Mouse (Mus musculus) yolk sac, embryonic 10.5 days (tissue): Measurements from ENCODE around the gene Tmem8b.

Experiments
- DNase-seq: peaks from one replicate; pipeline ENCODE4 v3.0.0-alpha.2; 2017; ENCODE audit warnings: low spot score

The Tmem8b gene

DNA sequence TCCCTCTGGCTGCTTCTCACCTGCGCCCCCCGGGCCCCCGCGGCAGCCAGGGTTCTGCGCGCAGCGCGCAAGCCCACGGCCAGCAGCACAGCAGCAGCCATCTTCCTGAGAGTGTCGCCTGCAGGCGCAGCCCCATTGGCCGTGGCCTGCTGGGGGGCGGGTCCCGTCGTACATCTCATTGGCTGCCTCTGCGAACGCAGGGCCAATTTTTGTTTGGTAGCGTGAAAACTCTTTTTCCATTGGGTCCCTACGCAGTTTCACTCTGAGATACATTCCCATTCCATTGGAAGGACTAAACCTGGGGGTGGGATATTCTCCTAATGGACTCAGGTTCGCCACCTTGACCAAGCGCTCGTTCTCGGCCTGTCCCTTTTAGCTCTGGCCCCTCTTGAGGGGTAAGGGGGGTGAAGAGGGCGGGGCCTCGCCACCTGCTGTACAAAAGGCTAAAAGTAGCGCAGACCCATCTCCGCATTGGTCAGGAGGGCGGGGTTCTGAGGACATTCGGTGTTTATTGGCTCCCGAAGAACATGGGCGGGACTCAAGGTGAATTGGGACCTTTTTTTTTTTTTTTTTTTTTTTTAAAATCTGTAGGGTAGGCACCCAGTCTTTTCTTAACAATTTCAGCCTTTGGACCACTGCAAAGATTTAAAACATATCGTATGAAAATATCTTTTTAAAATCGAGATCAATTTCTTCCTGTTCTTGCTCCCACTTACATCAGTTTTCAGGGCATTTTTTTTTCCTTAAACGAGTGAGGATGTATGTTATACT is 12.2 kb upstream of the Tmem8b start, which contains the start of gene Hint2:
Gene Hint2 (minus strand): TSS at position 128 of the 771 bp plus-strand sequence.
- DNase-seq, result peak; percentile 94

DNA sequence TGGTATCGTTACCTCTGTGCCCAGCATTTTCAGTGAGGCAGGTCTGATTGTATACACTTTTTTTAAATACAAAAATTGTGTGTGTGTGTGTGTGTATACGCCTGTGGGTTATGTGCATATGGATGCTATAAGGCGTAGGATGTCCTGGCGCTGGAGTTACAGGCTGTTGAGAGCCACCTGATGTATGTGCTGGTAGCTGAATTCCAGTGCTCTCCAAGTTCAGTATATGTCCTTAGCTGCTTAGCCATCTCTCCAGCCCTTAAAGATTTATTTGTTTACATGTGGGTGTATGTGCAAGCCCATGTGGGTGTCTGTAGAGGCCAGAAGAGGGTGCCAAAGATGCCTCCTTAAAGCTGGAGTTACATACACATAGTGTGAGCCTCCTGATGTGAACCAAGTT is 11.6 kb upstream of the Tmem8b start:
- no peak for DNase-seq

DNA sequence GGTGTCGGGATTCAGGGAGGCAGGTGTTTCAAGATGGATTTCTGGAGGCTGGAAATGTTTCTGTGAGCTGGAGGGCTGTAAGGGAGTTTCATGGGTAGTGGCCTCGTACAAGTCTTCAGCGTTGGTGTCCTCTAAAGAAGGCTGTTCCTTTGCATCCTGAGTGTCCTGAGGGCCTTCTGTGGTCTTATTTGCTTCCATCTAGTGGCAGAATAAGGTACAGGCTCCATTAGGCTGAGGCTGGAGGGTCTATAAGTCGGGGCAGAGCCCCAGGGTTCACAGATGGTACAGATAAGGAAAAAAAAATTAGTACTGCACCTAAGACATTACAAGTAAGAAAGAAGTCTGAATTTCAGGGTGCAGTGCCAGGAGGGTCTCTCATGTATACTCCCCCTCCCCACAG is 2.4 kb upstream of the Tmem8b start:
- no peak for DNase-seq

DNA sequence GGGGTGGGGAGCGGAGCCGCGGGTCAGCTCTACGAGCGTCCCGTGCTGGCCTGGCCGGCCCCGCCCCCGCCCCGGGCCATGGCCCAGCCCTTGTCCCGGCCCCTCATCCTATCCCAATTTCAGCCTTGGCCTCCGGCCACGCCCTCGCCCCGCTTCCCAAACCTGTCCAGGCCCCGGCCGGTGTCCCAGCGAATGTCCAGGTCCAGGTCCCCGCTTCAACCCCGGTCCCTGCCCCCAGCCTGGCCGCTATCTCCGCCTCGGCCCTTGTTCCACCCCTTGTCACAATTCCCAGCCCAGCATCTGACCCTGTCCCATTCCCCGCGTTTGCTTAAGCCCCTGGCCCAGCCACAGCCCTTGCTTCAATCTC is 640 bp downstream of the Tmem8b start:
- no peak for DNase-seq

DNA sequence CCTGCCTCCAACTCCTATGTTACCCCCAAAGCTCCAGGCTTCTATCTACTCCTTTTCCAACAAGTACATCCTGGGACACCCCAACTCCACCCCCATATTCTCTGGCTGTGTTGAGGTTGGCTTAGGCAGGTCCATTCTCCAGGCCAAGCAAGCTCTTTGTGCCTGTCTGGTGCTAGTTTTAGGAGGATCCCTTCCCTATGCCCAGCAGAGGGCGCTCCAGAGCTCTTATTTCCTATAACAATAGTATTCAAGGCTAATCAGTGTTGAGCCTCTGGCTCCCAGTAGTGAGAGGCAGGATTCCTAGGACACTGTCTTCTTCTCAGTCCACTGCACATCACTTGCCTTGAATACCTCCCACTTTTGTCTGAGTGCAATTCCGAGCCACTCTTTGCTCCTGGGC is 3.3 kb downstream of the Tmem8b start:
- peak; percentile 70 for DNase-seq

DNA sequence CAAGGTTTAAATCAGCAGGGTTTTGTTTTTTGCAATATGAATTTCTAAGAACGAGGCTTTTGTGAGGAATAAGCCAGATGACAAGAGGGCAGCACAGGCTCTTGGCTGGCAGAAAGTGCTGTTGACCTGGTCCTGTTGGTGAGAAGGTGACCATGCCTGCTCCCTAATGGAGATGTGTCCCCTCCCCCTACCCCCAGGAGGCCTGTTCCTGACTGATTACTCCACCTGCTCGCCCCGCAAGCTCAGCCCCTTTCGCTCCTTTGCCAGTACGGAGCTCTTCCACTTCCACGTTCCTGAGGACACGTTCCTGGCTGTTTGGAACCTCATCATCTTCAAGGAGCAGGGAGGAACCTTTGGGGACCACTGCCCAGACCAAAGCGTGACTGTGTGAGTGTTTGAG is 4.9 kb downstream of the Tmem8b start:
- no peak for DNase-seq

DNA sequence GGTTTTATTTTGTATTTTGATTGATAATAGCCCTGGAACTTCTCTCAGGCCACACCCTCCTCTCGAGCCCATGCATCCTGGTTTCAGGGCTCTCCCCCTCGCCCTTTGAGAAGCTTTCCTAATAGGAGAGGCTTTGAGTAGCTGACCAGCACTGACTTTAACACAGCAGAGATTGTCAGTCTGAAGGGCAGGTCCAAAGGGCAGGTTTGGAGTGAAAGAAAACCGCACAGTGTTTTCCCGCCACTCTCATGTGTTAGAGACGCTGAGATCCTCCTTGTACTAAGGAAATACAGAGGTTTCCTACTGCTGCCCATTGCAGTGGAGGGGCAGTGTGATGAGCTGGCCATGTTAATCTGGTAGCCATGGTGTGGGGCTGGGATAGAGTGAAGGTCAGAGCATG is 6.2 kb downstream of the Tmem8b start:
- DNase-seq, result peak; percentile 61

DNA sequence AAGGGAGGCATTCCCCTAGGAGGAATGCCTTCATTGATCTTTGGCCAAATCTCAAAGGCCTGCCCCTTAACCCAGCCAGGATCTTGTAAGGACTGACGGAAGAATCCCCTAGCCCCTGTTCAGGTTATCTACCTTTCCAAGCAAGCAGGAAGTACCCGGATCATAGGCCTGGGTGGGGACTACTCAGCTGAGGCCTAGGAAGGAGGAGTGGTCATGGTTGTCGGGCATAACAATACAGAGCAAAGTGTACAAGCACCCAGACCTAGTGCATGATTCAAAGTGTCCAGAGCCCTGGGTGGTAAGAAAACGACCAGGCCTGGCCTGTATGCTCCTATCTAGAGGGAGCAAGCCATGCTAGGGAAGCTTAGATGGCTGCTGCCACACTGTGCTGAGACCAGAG is 6.8 kb downstream of the Tmem8b start:
- peak; percentile 28 for DNase-seq

DNA sequence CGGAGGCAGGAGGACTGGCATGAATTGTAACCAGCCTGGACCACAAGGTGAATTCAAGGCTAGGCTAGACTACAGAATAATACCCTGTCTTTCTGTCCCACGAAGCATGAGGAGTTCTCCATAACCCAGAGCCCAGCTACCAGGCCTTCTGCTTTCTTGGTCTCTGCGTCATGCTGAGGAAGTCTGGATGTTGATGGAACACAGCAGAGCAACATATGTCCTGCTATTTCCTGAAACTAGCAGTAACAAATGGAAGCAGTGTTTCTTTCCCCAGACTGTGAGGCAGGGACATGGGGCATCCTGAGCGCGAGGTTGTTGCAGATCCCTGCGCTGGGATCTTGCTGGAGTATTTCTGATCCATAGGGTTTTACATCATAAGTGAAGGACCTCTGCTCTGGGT is 9.8 kb downstream of the Tmem8b start:
- no peak for DNase-seq

DNA sequence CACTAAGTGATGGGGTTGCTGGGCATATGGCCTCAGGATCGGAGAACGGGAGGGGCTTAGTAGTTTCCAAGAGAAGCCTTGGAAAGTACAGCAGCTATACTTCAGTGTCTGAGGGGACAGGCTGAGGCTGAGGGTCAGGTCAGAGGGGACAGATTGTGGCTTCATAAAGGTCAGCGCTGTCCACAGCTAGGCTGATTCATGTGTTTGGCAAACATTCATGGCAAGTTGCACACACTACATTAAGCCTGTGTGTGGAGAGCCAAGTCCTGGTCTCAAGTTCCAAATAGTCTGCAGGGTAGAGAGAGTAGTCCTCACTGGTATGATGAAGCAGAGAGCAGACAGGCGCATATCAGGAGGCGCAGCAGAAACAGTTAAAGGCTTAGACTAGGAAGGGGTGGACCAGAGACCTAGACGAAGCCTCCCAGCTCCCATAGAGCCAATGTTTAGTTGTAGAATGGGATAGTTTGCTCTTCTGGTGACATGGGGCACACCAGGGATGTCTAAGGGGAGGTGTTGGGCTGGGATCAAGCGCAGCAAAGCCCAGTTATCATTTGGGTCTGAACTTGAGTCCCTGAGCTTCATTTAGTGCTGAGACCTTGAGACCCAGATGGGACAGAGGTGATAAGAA is 10.8 kb downstream of the Tmem8b start:
- no peak for DNase-seq

DNA sequence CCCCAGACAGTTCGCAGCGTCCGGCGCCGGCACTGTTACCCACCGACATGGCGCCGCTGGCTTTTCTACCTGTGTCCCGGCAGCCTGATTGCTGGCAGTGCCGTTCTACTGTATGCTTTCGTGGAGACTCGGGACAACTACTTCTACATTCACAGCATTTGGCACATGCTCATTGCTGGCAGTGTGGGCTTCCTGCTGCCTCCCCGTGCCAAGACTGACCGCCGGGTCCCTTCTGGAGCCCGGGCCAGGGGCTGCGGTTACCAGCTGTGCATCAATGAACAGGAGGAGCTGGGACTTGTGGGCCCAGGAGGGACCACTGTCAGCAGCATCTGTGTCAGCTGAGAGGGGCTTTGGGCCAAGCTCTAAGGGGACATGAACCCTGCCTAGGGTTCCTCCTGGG is 21.2 kb downstream of the Tmem8b start:
- no peak for DNase-seq

DNA sequence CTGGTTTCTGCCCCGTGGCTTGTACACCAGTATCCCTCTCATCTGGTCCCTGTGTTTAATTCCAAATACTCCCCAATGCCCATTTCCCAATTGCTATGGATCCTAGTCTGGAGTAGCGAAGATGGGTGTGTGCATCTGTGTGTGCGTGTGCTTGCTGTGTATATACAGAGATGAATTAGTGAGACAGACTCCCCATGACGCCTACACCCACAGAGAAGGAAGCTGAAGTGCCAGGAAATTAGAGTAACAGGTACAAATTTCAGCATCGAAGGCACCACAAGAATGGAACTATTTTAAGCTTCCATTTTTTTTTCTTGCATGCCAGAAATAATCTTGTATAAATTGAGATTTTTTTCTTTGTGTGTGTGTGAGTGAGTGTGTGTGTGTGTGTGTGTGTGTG is 22.3 kb downstream of the Tmem8b start:
- no peak for DNase-seq

DNA sequence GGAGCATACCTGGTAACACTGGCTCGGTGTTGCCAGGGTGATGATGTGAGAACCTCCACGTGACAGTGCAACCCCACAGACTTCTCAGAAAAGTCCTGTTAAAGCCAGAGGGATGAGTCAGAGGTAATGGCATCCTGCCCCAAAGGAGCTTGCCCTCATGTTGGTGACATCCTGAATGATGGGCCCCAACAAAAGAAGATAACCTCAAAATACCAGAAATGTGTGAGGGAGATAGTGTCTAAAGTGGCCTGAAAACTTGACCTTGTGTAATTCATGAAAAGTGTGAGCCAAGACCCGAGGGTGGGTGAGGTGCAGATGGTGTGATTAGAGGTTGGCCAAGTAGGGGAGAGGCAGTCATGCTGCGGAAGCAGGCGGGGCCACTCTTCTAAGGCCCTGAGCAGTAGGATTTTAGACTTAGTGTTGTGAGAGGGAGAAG is 25.1 kb downstream of the Tmem8b start:
- DNase-seq, result no peak

DNA sequence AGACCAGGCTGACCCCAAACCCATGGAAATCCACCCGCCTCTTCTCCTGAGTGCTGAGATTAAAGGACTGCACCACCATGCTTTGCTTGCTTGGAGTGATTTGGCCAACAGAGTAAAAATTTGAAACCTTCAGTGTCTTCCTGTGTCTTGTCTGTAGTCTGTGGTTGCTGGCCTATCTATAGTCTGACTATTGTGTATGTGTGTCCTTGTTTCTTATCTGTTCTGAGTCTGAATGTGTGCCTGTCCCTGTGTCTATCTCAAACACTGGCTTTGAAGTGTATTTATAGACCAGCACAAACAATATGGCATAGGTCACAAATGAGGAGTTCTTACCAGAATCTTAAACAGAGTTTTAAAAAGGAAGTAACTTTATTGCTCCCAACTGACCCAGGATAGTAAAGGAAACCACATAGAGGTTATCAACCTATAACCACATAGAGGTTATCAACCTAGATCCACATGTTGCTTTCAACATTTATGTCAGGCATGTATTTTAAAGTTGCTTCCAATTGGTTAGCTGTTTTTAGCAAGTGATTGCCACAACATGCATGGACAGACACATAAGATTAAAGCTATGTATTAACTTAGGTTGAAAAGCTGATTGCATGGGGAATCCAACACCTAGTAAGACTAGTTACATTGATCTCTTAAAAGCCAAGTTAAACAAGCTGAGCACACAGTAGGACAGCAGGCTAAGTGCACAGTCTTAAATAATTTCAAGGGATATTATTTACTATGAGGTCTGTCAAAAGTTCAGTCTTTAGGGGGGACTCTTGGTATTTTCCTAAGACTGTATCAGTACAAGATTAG is 25.9 kb downstream of the Tmem8b start:
- no peak for DNase-seq

DNA sequence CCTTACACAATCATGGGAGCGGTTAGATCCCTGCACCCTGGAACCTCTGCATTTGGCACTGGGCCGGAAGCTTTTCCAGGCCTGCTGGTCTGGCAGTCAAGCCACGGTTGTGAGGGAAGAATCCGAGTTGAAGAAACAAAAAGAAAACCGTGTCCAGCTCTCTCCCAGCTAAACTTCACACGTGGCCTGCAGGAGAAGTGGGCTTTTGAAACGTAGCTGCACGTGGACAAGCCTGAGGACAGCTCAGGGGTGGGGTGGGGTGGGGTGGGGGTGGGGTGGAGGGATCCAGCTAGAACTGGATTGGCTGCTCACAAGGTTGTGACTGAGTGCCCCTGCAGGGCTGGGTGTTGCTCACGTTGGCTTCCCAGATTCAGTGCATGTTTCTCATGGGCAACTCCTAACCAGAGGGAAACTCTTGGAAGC is 26.5 kb downstream of the Tmem8b start:
- DNase-seq, result no peak

DNA sequence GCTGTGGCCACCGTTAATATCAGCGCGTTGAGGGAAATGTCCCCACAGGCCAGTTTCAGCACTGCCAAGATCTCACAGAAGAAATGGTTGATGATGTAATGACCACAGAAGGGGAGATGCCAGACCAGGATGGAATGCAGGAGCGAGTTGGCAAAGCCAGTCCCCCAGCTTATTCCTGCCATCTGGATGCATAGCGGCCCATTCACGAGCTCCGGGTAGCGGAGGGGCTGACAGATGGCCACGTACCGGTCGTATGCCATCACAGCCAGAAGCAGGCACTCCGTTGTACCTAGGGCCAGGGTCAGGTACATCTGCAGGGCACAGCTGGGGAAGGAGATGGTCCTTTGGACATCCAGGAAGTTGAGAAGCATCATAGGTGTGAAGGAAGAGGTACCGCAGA is 27.8 kb downstream of the Tmem8b start:
- DNase-seq, result no peak

DNA sequence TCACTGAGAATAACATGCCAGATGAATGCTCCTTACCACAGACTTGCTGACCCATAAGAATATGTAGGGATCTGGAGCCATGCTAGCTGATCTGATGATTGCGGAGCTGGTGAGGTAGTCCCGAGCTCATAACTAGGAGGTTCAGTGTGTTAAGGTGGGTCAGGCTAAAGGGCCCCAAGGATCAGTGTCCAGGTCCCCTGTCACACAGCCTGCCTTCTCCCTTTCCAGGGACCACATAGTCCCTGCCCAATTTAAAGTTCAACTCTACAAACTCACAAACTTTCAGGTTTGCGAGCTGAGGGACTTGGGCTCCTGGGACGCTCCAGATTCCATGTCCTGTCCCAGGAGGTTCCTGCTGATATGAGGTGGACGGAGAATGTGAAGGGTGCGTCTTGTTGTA is 31.9 kb downstream of the Tmem8b start, which contains the start of gene Olfr70:
Gene Olfr70 (minus strand): TSS at position 101 of the 400 bp plus-strand sequence.
- no peak for DNase-seq

DNA sequence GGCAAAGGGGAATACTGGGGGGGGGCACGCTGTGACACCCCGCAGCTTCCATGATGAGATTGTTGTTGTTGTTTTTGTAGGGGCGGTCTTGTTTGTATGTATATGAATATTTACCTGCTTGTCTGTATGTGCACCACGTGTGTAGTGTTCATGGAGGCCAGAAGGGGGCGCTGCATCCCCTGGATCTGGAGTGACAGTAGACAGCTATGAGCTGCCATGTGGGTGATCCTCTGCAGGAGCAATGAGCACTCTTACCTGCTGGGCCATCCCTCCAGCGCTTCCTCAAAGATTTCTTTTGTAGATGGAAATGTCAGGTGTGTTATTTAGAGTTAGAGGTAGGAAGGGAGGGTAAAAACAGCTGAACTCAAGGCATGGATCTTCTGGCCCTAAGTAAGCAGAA is 34.7 kb downstream of the Tmem8b start:
- no peak for DNase-seq

DNA sequence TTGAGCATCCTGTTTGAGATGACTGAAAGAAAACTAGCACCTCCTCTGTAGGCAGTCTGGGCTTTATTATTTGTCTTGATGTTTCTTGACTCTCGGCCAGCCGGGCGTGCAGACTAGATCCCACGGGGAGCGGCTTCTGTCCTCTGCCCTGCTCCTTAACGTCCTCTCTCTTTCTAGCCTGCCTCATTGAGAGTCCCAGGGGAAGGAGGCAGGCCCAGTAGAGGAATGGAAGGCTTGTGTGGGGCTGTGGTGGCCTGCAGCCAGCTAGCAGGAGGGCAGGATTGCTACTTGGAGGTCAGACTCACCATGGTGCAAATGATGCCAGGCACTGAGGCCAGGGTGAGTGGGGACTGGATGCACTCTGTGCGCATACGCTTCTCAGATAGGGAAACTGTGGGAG is 35.1 kb downstream of the Tmem8b start:
- DNase-seq, result no peak

DNA sequence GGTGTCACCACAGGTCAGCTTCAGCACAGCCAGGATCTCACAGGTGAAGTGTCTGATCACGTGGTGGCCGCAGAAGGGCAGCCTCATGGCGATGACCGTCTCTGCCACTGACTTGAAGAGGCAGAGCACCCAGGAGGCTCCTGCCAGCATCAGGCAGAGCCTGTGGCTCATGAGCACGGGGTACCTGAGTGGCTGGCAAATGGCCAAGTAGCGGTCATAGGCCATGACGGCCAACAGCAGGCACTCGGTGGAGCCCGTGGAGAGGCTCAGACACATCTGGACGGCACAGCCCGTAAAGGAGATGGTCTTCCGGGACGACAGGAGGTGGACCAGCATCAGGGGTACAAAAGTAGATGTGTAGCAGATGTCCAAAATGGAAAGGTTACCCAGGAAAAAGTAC is 37.2 kb downstream of the Tmem8b start:
- DNase-seq, result no peak

DNA sequence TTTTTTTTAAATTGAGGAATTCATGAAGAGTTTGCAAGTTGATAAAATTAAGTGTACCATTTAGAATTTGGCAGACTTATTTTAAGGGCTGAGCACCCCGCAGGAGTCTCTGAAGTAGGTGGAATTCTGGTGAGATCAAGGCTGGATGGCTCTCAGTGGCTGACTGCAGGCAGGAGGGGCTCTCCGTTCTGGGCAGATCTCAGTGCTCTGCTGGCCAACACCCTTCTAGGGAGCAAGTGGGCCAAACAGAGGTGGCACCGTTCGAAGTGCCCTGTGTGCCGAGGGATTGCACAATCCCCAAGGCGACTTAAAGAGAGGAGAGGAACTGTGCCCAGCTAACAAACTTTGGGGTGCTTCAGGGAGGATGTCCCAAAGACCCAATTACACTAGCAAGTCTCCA is 41.1 kb downstream of the Tmem8b start, which contains the start of gene Olfr71:
Gene Olfr71 (minus strand): TSS at position 387 of the 400 bp plus-strand sequence.
- no peak for DNase-seq

DNA sequence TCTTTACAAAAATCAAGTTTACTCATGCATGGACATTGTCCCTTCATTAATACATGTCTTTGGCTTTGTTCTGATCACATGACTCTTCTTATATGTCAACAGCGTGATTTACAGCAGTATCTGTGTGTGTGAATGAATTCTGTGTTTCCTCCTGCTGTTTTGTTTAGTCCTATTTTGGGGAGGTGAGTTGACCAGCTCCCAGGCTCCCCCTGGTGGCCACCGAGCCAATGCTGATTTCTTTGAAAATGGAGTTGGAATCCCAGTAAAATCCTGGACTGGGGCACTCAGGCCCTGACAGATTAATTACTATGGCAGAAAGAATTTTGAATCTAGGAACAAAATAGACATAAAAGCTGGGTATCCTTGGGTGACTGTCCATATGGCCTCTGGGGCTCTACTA is 43.0 kb downstream of the Tmem8b start:
- DNase-seq, result peak; percentile 53
